Mouse (Mus musculus) ES-E14 (cell line): ENCODE results near the gene Tiparp.

Experiments
- CHD2 ChIP-seq: IDR thresholded peaks from 2 replicates; pipeline ENCODE4 v1.6.1; 2014; ENCODE audit warnings: mild to moderate bottlenecking, low read depth, low read length, inconsistent platforms
- HCFC1 ChIP-seq: IDR thresholded peaks from 2 replicates; pipeline ENCODE4 v1.6.1; 2012; ENCODE audit warnings: low read length, inconsistent platforms, borderline replicate concordance; ENCODE audit not compliant: insufficient read depth
- MAFK ChIP-seq: IDR thresholded peaks from 2 replicates; pipeline ENCODE4 v1.6.1; 2014; ENCODE audit warnings: mild to moderate bottlenecking, low read depth, low read length, inconsistent platforms; ENCODE audit not compliant: insufficient read depth

- TF ChIP-seq HCFC1 (no peak), CHD2 (no peak), MAFK (no peak)
Measured at GRCm38 (mm10) chr3:65480676-65481075, 47.5 kb upstream of the Tiparp start.
